8 mouse cellular contexts compared by ENCODE assay signal in the genomic region with DNA sequence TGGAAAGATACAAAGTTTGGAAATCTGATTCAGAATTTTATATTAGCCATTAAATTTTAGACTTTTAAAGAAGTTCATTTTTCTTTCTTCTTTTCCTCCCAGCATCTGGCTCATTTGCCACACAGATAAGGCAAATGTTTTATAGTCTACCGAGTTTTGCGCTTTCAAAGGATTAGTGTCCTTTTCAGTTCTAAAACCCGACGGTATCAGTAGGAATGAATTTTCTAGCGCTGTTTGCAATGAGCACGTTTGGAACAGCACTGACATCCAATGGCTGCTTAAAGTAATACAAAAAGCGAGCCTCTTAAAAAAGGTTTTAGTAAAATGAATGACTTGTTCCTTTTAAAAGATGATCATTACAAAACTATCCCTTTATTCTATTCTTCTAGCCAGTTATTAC. TPM values are rescaled to one million over a fixed set of nuclear protein-coding genes. Genes with fewer than 3 reads are reported as not detected.
DNase-seq lines count a peak whose midpoint lies in the region; ATAC-seq and TF ChIP-seq lines count a peak whose summit lies in the region.

No protein-coding gene starts in this region.

- no peak for ATAC-seq in CD4-positive, CD25-positive, alpha-beta regulatory T cell, adult 4 months
- ATAC-seq in hindbrain, embryonic 12.5 days (ENCODE audit: low FRiP score) = no peak
- no peak for ATAC-seq in liver, embryonic 12.5 days
- no peak for ATAC-seq in neural tube, embryonic 15.5 days (ENCODE audit: low FRiP score)

- H3K36me3 ChIP-seq in C2C12 (ENCODE audit: control insufficient read depth, insufficient read depth) = peaks cover 16% of the 10 kb centered on the region
- H3K36me3 ChIP-seq in hindbrain, embryonic 12.5 days = no peaks in the 10 kb centered on the region
- H3K36me3 ChIP-seq in liver, embryonic 12.5 days = no peaks in the 10 kb centered on the region
- no peaks in the 10 kb centered on the region for H3K36me3 ChIP-seq in neural tube, embryonic 15.5 days

- no peaks in the 10 kb centered on the region for H3K9me3 ChIP-seq in hindbrain, embryonic 12.5 days (replicated peaks)
- H3K9me3 ChIP-seq in liver, embryonic 12.5 days (replicated peaks) = no peaks in the 10 kb centered on the region
- no peaks in the 10 kb centered on the region for H3K9me3 ChIP-seq in neural tube, embryonic 15.5 days (replicated peaks)

- TF ChIP-seq CTCF in C2C12 (IDR thresholded peaks at IDR 0.05; ENCODE audit: control insufficient read depth, insufficient read depth, insufficient read length) = no peak

- 1% methylated on average over 7 of the region's 7 CpGs for WGBS in hindbrain, embryonic 12.5 days
- 2% methylated on average over 7 of the region's 7 CpGs for WGBS in liver, embryonic 12.5 days (ENCODE audit: insufficient replicate concordance)
- under 1% methylated on average over 7 of the region's 7 CpGs for WGBS in neural tube, embryonic 15.5 days

- H3K9ac ChIP-seq in hindbrain, embryonic 12.5 days = no peak overlapping the region; the same call in 1 of the 2 replicates
- peak overlapping the region; percentile 98 for H3K9ac ChIP-seq in liver, embryonic 12.5 days
- H3K9ac ChIP-seq in neural tube, embryonic 15.5 days (replicated peaks) = peak overlapping the region; percentile 48

- H3K27ac ChIP-seq in hindbrain, embryonic 12.5 days = peak overlapping the region; percentile 99
- H3K27ac ChIP-seq in liver, embryonic 12.5 days = peak overlapping the region; percentile 99
- H3K27ac ChIP-seq in neural tube, embryonic 15.5 days (replicated peaks) = peak overlapping the region; percentile 100

- H3K4me2 ChIP-seq in hindbrain, embryonic 12.5 days (replicated peaks) = peak overlapping the region; percentile 63
- H3K4me2 ChIP-seq in liver, embryonic 12.5 days = peak overlapping the region; percentile 81
- peak overlapping the region; percentile 74 for H3K4me2 ChIP-seq in neural tube, embryonic 15.5 days

- DNase-seq in CD4-positive, CD25-positive, alpha-beta regulatory T cell, adult 2 months (ENCODE audit: low read depth, low spot score) = peak; percentile 63
- DNase-seq in embryo, embryonic 10.5 days (ENCODE audit: low spot score) = peak; percentile 66
- DNase-seq in ovary, adult 18-20 months (ENCODE audit: low spot score) = no peak

- H3K27me3 ChIP-seq in C2C12 (ENCODE audit: control insufficient read depth, insufficient read depth, insufficient read length) = no peaks in the 10 kb centered on the region
- no peaks in the 10 kb centered on the region for H3K27me3 ChIP-seq in hindbrain, embryonic 12.5 days
- no peaks in the 10 kb centered on the region for H3K27me3 ChIP-seq in liver, embryonic 12.5 days (replicated peaks)
- H3K27me3 ChIP-seq in neural tube, embryonic 15.5 days (replicated peaks) = no peaks in the 10 kb centered on the region

- no peak overlapping the region for H3ac ChIP-seq in C2C12 (ENCODE audit: control insufficient read depth, insufficient read length, low read depth)

- H3K79me3 ChIP-seq in C2C12 (ENCODE audit: low read depth) = peaks cover 25% of the 10 kb centered on the region

- peaks cover 5% of the 10 kb centered on the region for H3K4me1 ChIP-seq in hindbrain, embryonic 12.5 days
- peaks cover 15% of the 10 kb centered on the region for H3K4me1 ChIP-seq in liver, embryonic 12.5 days
- H3K4me1 ChIP-seq in neural tube, embryonic 15.5 days = peaks cover 14% of the 10 kb centered on the region

- H3K4me3 ChIP-seq in C2C12 (ENCODE audit: insufficient read depth, poor library complexity, severe bottlenecking) = peak overlapping the region; percentile 62
- H3K4me3 ChIP-seq in hindbrain, embryonic 12.5 days = peak overlapping the region; percentile 94
- H3K4me3 ChIP-seq in liver, embryonic 12.5 days = peak overlapping the region; percentile 97
- peak overlapping the region; percentile 97 for H3K4me3 ChIP-seq in neural tube, embryonic 15.5 days (replicated peaks)

- H3K79me2 ChIP-seq in C2C12 (ENCODE audit: control insufficient read depth, insufficient read depth) = peaks cover 31% of the 10 kb centered on the region

TF ChIP-seq in C2C12, 6 proteins besides CTCF, POLR2A, EP300 and RAD21:
- no peak for TF ChIP-seq FOSL1 (IDR thresholded peaks at IDR 0.05; ENCODE audit: insufficient read depth, low read length, poor library complexity, severe bottlenecking)
- no peak for TF ChIP-seq MYOG (IDR thresholded peaks at IDR 0.05; ENCODE audit: control insufficient read depth, extremely low read depth, insufficient read length)
- TF ChIP-seq CEBPB (IDR thresholded peaks at IDR 0.05; ENCODE audit: low read depth) = no peak
- TF ChIP-seq USF1 (IDR thresholded peaks at IDR 0.05; ENCODE audit: low read depth) = no peak
- TF ChIP-seq MYOD1 (IDR thresholded peaks at IDR 0.05; ENCODE audit: control insufficient read depth, insufficient read length, low read depth) = no peak
- TF ChIP-seq MAX (IDR thresholded peaks at IDR 0.05) = no peak

RNA-seq across cellular contexts. Expression of a gene that starts 1.1 kb away (rescaled TPM):
- polyA plus RNA-seq in CD4-positive, CD25-positive, alpha-beta regulatory T cell, adult 4 months (2017; shearing (Covaris generic)) = 100 to 1,000 TPM; 220 to 255 TPM
- polyA plus RNA-seq in C2C12 (2012; fragmentation: generic; extraction: Trizol) = 0.11 TPM
- polyA plus RNA-seq in hindbrain, embryonic 12.5 days (2016; fragmentation: Nextera tagmentation; extraction: Ambion mirVana) = 0.53 and 0.66 TPM in 2 replicates
- 1.3 and 1.4 TPM in 2 replicates for polyA plus RNA-seq in liver, embryonic 12.5 days (2016; fragmentation: Nextera tagmentation; extraction: Ambion mirVana)
- polyA plus RNA-seq in neural tube, embryonic 15.5 days (2015; fragmentation: Nextera tagmentation; extraction: Ambion mirVana) = 1.2 and 4.0 TPM in 2 replicates

RNA-seq across cellular contexts. Expression of a gene that starts 1.1 kb away (rescaled TPM):
- polyA plus RNA-seq in CD4-positive, CD25-positive, alpha-beta regulatory T cell, adult 4 months (2017; shearing (Covaris generic)) = 10 to 100 TPM; 21.2 to 22.9 TPM
- 25.0 TPM for polyA plus RNA-seq in C2C12 (2012; fragmentation: generic; extraction: Trizol)
- 20.8 and 20.9 TPM in 2 replicates for polyA plus RNA-seq in hindbrain, embryonic 12.5 days (2016; fragmentation: Nextera tagmentation; extraction: Ambion mirVana)
- polyA plus RNA-seq in liver, embryonic 12.5 days (2016; fragmentation: Nextera tagmentation; extraction: Ambion mirVana) = 11.6 and 12.4 TPM in 2 replicates
- polyA plus RNA-seq in neural tube, embryonic 15.5 days (2015; fragmentation: Nextera tagmentation; extraction: Ambion mirVana) = 12.3 and 12.9 TPM in 2 replicates

RNA-seq across cellular contexts. Expression of a gene that starts 31.6 kb away (rescaled TPM):
- polyA plus RNA-seq in CD4-positive, CD25-positive, alpha-beta regulatory T cell, adult 4 months (2017; shearing (Covaris generic)) = 1 to 10 TPM; 2.9 to 3.4 TPM
- polyA plus RNA-seq in C2C12 (2012; fragmentation: generic; extraction: Trizol) = 1.4 TPM
- 1.5 and 1.6 TPM in 2 replicates for polyA plus RNA-seq in hindbrain, embryonic 12.5 days (2016; fragmentation: Nextera tagmentation; extraction: Ambion mirVana)
- polyA plus RNA-seq in liver, embryonic 12.5 days (2016; fragmentation: Nextera tagmentation; extraction: Ambion mirVana) = 1.0 and 1.1 TPM in 2 replicates
- 1.0 and 1.1 TPM in 2 replicates for polyA plus RNA-seq in neural tube, embryonic 15.5 days (2015; fragmentation: Nextera tagmentation; extraction: Ambion mirVana)

RNA-seq across cellular contexts. Expression of a gene that starts 49.4 kb away (rescaled TPM):
- 1 to 10 TPM in 1 of 2 experiments, not detected in 1; 1.0 TPM for polyA plus RNA-seq in CD4-positive, CD25-positive, alpha-beta regulatory T cell, adult 4 months (2017; shearing (Covaris generic))
- not detected for polyA plus RNA-seq in C2C12 (2012; fragmentation: generic; extraction: Trizol)
- not detected in 2 replicates for polyA plus RNA-seq in hindbrain, embryonic 12.5 days (2016; fragmentation: Nextera tagmentation; extraction: Ambion mirVana)
- polyA plus RNA-seq in liver, embryonic 12.5 days (2016; fragmentation: Nextera tagmentation; extraction: Ambion mirVana) = not detected in 2 replicates
- polyA plus RNA-seq in neural tube, embryonic 15.5 days (2015; fragmentation: Nextera tagmentation; extraction: Ambion mirVana) = not detected in 2 replicates

Comparison
In these comparisons a context has a peak if more than half of its experiments do, and no peak if none do; other contexts are left out.
1. RNA of a gene that starts 1.1 kb away (polyA plus RNA-seq): 220 to 255 TPM in CD4-positive, CD25-positive, alpha-beta regulatory T cell, adult 4 months; 1.3 to 1.4 TPM in liver, embryonic 12.5 days, 1.2 to 4.0 TPM in neural tube, embryonic 15.5 days, 0.53 to 0.66 TPM in hindbrain, embryonic 12.5 days and 0.11 TPM in C2C12 (single experiment); every median in the first group is over 10 times any median in the second.
2. Peak in every context shown above with its lines, with median percentiles within 50 percentile points of each other: H3K4me3 ChIP-seq, H3K27ac ChIP-seq and H3K4me2 ChIP-seq.